Mouse (Mus musculus) adrenal gland, adult 8-10 months (tissue): ENCODE results near the gene Slc25a31. TPM values are rescaled to one million over a fixed set of nuclear protein-coding genes. Genes with fewer than 3 reads are reported as not detected.

Source experiments
- DNase-seq: peaks from one replicate; pipeline ENCODE4 v3.0.0; 2022
- total RNA-seq, 4 experiments: library from RNA; stranded (reverse); gene quantifications; 2 replicates each; pipeline ENCODE4 v1.2.4; 2022

Slc25a31 gene
- total RNA-seq, 4 experiments from 2014 or later = 0.22 TPM; not detected in 3

GRCm38 (mm10) chr3:40738381-40738912, 29.8 kb downstream of the Slc25a31 start:
- no peak for DNase-seq

- DNase-seq = no peak
These were observed 35.6 kb downstream of the Slc25a31 start, which contains the start of gene Hspa4l for GRCm38 (mm10) chr3:40744024-40744835. TSS of gene Hspa4l (plus strand) at chr3:40744495.

GRCm38 (mm10) chr3:40744836-40745660, 36.4 kb downstream of the Slc25a31 start:
- peak; percentile 89 for DNase-seq

- DNase-seq = peak; percentile 10
These were observed 37.2 kb downstream of the Slc25a31 start for GRCm38 (mm10) chr3:40745661-40746547.

GRCm38 (mm10) chr3:40760746-40761145, 52.1 kb downstream of the Slc25a31 start:
- no peak for DNase-seq

GRCm38 (mm10) chr3:40761312-40761711, 52.7 kb downstream of the Slc25a31 start:
- DNase-seq = no peak

Other genes starting within 250 kb of the Slc25a31 start
- 1 to 10 TPM; 2.9 to 5.0 (median 4.3) TPM for gene Intu, start 177.6 kb upstream of the Slc25a31 start, total RNA-seq
- gene Hspa4l, start 35.6 kb downstream of the Slc25a31 start, total RNA-seq = 100 to 1,000 TPM in 1 of 4 experiments, 10 to 100 TPM in 3; 68.7 to 102 (median 70.5) TPM
- 1 to 10 TPM; 4.2 to 8.7 (median 5.5) TPM for gene Plk4, start 91.2 kb downstream of the Slc25a31 start, total RNA-seq
- 10 to 100 TPM; 18.8 to 28.4 (median 20.2) TPM for gene Mfsd8, start 138.0 kb downstream of the Slc25a31 start, total RNA-seq
- gene Abhd18, start 138.1 kb downstream of the Slc25a31 start, total RNA-seq = 1 to 10 TPM; 4.4 to 8.6 (median 6.9) TPM
- gene 1700034I23Rik, start 193.7 kb downstream of the Slc25a31 start, total RNA-seq = under 1 TPM in 2 of 4 experiments, not detected in 2; 0.19 to 0.34 TPM
- 10 to 100 TPM; 22.3 to 33.3 (median 26.7) TPM for gene Larp1b, start 241.0 kb downstream of the Slc25a31 start, total RNA-seq